Mouse (Mus musculus) liver, adult 2 months (tissue): ENCODE measurements around the gene Dcst2. TPM values are rescaled to one million over a fixed set of nuclear protein-coding genes. Genes with fewer than 3 reads are reported as not detected.

Experiments
- DNase-seq: peaks from one replicate; pipeline ENCODE4 v3.0.0-alpha.2; 2011; ENCODE audit warnings: low read depth, low spot score; ENCODE audit errors: extremely low read depth
- H3K27ac ChIP-seq: fragments of 200-500 bp; replicated peaks from 2 replicates; pipeline ENCODE4 v1.5.1; 2012; ENCODE audit warnings: low read depth, mild to moderate bottlenecking, control low read depth, inconsistent platforms, low read length; ENCODE audit not compliant: insufficient read depth
- H3K27me3 ChIP-seq: fragments of 200-500 bp; 2 replicates; pipeline ENCODE4 v1.6.1; 2012; ENCODE audit warnings: mild to moderate bottlenecking, moderate library complexity, low read length, inconsistent platforms; ENCODE audit not compliant: control insufficient read depth, insufficient read depth
- H3K36me3 ChIP-seq: fragments of 200-500 bp; 2 replicates; pipeline ENCODE4 v1.6.1; 2012; ENCODE audit warnings: low read length, inconsistent platforms; ENCODE audit not compliant: control insufficient read depth, insufficient read depth
- H3K4me1 ChIP-seq: fragments of 200-500 bp; 2 replicates; pipeline ENCODE4 v1.6.1; 2011; ENCODE audit warnings: low read length; ENCODE audit not compliant: control insufficient read depth, insufficient read depth
- H3K4me3 ChIP-seq: fragments of 200-500 bp; 2 replicates; pipeline ENCODE4 v1.5.1; 2011; ENCODE audit warnings: low read depth, mild to moderate bottlenecking, control low read depth, low read length, moderate library complexity; ENCODE audit not compliant: insufficient read depth
- H3K79me2 ChIP-seq: fragments of 200-500 bp; 2 replicates; pipeline ENCODE4 v1.6.1; 2012; ENCODE audit warnings: inconsistent platforms, mild to moderate bottlenecking, low read length, moderate library complexity; ENCODE audit not compliant: control insufficient read depth, insufficient read depth
- H3K9ac ChIP-seq: fragments of 200-500 bp; 2 replicates; pipeline ENCODE4 v1.6.1; 2012; ENCODE audit warnings: low read depth, mild to moderate bottlenecking, control low read depth, inconsistent platforms, low read length
- CTCF ChIP-seq: fragments of 200-500 bp; IDR thresholded peaks from 2 replicates; pipeline ENCODE4 v1.5.1; 2011; ENCODE audit warnings: low read depth, low read length, control low read depth
- POLR2A ChIP-seq: fragments of 200-500 bp; IDR thresholded peaks from 2 replicates; pipeline ENCODE4 v1.6.1; 2011; ENCODE audit warnings: low read length, control low read depth; ENCODE audit not compliant: insufficient read depth; ENCODE audit errors: extremely low read depth
- WGBS: fragments of 180-500 bp; shearing (Covaris S2); methylation state at CpG from one replicate; pipeline ENCODE4 v1.1.7; 2018; 5-methylcytosine and 5-hydroxymethylcytosine counted together
- polyA plus RNA-seq: library from polyadenylated mRNA; depleted of rRNA; stranded (reverse); fragments of >200 nt; gene quantifications from 2 replicates; pipeline ENCODE4 v1.2.3, GENCODE M21; 2012
- total RNA-seq: library from RNA; depleted of rRNA; stranded (reverse); fragments of >200 nt; gene quantifications from 2 replicates; pipeline ENCODE4 v1.2.3, GENCODE M21; 2014

The Dcst2 gene
- total and polyA plus RNA-seq, 2 experiments: not detected

DNA sequence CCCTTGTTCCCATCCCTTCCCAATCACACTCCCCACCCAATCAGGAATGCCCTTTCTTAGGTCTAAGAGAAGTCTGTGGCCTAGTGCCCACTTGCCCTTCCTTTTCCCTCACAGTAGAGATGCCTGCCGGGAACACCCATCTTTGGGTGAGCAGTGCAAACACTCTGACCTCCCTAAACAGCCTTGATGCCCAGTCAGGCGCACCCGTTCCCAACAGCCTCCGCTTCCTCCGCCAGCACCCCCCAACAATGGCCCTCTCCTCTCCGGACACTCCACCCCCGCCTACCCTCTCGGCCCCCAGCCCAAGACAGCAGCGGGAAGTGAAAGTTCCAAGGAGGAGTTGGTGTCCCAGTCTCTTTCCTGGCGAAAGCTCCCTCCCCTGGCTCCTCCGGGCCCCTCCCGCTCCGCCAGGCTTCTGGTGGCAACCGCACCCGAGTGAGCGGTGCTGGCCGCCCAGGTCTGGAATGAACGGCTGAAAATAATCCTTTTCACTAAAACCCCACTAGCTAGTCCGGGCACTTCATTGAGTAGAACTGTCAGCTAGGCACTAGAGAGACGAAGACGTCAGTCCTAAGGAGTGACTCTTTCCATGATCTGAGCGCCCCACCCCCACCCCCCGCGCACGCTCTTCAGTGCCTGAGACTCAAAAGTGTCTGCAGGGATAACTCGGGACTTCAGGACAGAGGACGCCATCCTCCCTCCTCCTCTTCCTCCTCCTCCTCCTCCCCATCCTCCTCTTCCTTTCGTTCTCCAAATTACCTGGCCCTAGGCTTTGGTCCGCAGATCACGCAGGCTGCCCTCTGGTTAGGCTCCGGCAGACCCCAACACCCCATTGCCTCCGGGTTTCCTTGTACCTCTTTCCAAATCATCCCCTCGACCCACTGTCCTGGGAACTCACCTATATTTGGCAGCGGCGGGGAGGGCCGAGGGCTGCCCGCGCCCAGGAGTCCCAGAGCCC is 12.6 kb upstream of the Dcst2 start:
- WGBS: 9% methylated on average over 38 of the region's 38 CpGs
- Histone ChIP-seq H3K9ac (peak overlapping the region; percentile 62), H3K27me3 (0 out of 2 replicates have a peak, but pooled peaks cover 5% of the 10 kb centered on the region), H3K27ac (no peak overlapping the region), H3K4me1 (no peaks in the 10 kb centered on the region), H3K79me2 (no peaks in the 10 kb centered on the region), H3K36me3 (no peaks in the 10 kb centered on the region), H3K4me3 (peak overlapping the region; percentile 66)
- no peak for DNase-seq
- TF ChIP-seq POLR2A (no peak), CTCF (no peak)

- H3K27ac ChIP-seq: no peak within 1 kb of the TSS
- H3K79me2 ChIP-seq: no peaks in the 10 kb centered on the region
- no peaks in the 10 kb centered on the region for H3K4me1 ChIP-seq
- 0 out of 2 replicates have a peak, but pooled peaks cover 5% of the 10 kb centered on the region for H3K27me3 ChIP-seq
- peak within 1 kb of the TSS; percentile 66 for H3K4me3 ChIP-seq
- H3K36me3 ChIP-seq: no peaks in the 10 kb centered on the region
- 3% methylated on average over 58 of the region's 59 CpGs for WGBS
- peak; percentile 22 for DNase-seq
- TF ChIP-seq POLR2A: no peak
- TF ChIP-seq CTCF: no peak
- H3K9ac ChIP-seq: peak within 1 kb of the TSS; percentile 62
Measured at GRCm38 (mm10) chr3:89349869-89350501, 11.8 kb upstream of the Dcst2 start, which contains the start of gene Adam15. Gene Adam15, minus strand, starts transcription at chr3:89349996.

DNA sequence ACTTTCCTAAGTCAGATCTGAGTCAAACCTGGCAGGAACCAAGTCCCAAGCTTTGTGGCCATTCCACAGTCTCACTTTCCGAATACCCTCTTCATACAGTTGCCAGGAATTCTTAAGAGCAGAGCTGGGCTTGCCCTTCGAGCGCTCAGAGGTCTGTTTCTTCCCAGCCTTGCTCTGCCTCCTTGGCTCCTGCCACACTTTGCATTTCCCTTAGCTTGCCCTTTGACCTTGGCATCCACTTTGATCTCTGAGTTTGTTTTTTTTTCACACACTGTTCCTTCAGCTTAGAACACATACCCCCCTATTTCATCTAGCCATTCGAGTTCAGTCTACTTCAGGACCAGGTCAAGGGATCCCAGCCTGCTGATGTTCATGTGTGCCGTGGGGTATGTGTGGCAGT is 10.5 kb upstream of the Dcst2 start:
- H3K36me3 ChIP-seq: no peaks in the 10 kb centered on the region
- DNase-seq: no peak
- WGBS: 83% methylated on average over 5 of the region's 5 CpGs
- no peaks in the 10 kb centered on the region; the same call in 1 of the 2 replicates for H3K4me1 ChIP-seq
- TF ChIP-seq POLR2A (no peak), CTCF (no peak)
- 0 out of 2 replicates have a peak, but pooled peaks cover 5% of the 10 kb centered on the region for H3K27me3 ChIP-seq
- H3K79me2 ChIP-seq: no peaks in the 10 kb centered on the region
- no peak overlapping the region for H3K9ac ChIP-seq
- H3K4me3 ChIP-seq: no peak overlapping the region
- no peak overlapping the region for H3K27ac ChIP-seq

DNA sequence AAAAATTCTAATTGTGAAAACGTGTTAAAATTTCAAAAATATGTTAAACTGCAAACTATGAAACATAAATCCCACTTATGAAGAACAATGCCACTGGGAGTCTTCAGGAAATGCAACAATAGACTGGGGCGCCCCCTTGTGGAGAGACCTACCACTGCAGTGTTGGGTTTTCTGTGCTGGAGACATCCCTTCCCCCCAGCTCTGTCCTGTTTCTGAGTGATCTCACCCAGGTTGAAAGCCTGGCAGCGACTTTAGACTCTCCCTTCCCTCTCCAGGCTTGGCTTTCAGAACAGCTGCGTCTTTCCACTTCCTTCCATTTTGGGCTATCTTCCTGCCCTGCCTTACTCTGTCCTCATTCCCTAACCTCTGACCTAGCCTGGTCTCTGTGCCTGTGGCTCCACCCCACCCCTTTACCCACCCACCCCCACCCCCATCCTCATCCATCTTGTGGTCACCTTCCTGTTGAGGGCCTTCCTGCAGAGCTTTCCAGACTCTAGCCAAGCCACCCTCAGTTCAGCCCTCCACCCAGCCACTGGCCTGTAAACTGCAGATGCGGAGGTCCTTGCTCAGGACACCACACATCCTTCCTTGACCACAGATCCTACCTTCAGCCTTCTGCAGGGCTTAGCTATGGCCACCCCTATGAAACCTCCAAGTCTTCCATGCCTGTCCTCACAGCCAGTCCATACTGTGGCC is 6.8 kb upstream of the Dcst2 start:
- Histone ChIP-seq H3K27me3 (no peaks in the 10 kb centered on the region), H3K4me3 (no peak overlapping the region)
- DNase-seq: peak; percentile 48

DNA sequence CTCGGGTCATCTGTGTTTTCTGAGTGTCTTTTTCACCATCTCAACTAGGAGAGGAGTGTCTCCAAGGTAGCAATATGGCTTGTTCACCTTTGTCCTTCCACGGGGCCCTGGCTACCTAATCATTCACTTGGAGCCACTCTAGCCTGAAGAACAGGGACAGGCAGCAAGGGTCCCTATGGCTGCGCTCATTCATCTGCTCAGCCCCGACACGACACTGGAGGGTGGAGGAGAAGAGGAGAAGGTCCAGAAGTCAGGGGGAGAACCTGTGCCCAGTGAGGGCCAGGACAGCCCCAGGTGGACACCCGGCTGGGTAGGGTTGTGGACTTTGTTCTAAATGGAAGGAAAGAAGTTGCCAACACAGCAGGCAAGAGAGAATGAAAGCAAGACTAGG is 6.3 kb upstream of the Dcst2 start:
- Histone ChIP-seq H3K9ac (no peak overlapping the region), H3K27me3 (no peaks in the 10 kb centered on the region), H3K4me1 (no peaks in the 10 kb centered on the region; the same call in 1 of the 2 replicates), H3K4me3 (no peak overlapping the region), H3K36me3 (no peaks in the 10 kb centered on the region), H3K79me2 (no peaks in the 10 kb centered on the region), H3K27ac (no peak overlapping the region)
- no peak for DNase-seq
- TF ChIP-seq CTCF (no peak), POLR2A (no peak)
- 59% methylated on average over 6 of the region's 6 CpGs for WGBS

More for the DNA sequence above, 6.8 kb upstream of the Dcst2 start:
- Histone ChIP-seq H3K4me1 (no peaks in the 10 kb centered on the region; the same call in 1 of the 2 replicates), H3K27ac (no peak overlapping the region), H3K9ac (no peak overlapping the region), H3K79me2 (no peaks in the 10 kb centered on the region), H3K36me3 (no peaks in the 10 kb centered on the region)
- TF ChIP-seq CTCF (peak; percentile 83), POLR2A (no peak)
- 16% methylated on average over 5 of the region's 5 CpGs for WGBS
